Mouse (Mus musculus): ENCODE data around the gene Tgif1.

DNA sequence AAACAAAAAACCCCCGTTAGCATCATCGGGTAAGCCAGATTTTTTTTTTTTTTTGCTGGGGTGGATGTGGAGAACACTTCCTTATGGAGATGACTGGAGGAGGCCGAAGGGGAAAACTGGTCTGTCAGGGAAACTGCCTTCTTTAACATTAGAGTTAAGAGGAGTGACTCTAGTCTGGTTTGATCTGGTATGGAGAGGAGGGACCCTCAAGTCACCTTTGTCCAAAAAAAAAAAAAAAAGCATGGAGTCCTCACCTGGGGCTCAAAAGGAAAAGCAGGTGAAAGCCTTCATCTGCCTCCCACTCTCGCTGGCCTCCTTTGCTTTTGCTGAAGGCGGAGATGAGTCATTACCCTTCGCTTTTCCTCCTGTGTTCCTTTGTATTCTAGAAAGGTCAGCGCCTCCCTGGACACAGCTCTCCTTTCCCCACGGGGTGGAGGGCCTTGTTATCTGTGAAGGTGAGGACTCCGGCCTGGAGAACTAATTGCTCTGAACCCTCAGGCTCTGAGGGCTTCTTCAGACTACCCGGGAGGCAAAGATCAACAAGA, 11.8 kb upstream of the Tgif1 start:
- no peak for TF ChIP-seq CTCF (IDR thresholded peaks at IDR 0.05; ENCODE audit: low read depth)
- TF ChIP-seq EP300 (IDR thresholded peaks at IDR 0.05; ENCODE audit: low read depth) = no peak

Data from liver, embryonic 14.5 days (tissue).